Mouse (Mus musculus) G1E (cell line): ENCODE measurements at regions not wholly inside any gene's neighbourhood (a gene's known extent, or its start where the extent isn't known, plus 50 kb on each side); places are given as distances from the start of the nearest gene placed in this dataset.

Experiments used
- CTCF ChIP-seq: IDR thresholded peaks from 2 replicates; pipeline ENCODE4 v1.5.1; 2012; ENCODE audit warnings: low read depth, low read length, inconsistent platforms, mixed read lengths
- GATA1 ChIP-seq: IDR thresholded peaks from 2 replicates; pipeline ENCODE4 v1.6.1; 2012; ENCODE audit warnings: borderline replicate concordance, low read length, inconsistent platforms, mixed read lengths
- GATA2 ChIP-seq: IDR thresholded peaks from 2 replicates; pipeline ENCODE4 v1.6.1; 2012; ENCODE audit warnings: low read depth, low read length, inconsistent platforms, borderline replicate concordance
- TAL1 ChIP-seq: conservative IDR thresholded peaks from 2 replicates; pipeline ENCODE4 v1.6.1; 2012; ENCODE audit warnings: low read depth, low read length, inconsistent platforms, mixed read lengths

DNA sequence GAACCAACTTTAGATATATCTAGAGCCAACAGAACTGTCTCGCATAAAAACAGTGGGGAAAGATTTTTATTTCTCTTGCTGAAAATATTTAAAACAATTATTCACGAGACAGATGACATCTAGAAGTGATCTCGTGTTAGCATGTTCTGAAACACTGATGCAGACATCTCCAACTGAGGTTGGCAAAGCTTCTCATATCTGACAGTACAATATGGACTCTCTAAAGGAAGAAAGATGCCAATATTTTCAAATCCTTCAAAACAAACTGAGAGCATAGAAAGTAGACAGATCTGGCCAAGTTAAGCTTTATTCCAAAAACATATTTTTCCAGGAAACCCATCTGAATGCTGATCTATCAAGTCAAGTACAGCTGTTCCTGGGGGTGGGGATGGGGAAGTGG lies 221.5 kb upstream of the Erbb4 start:
- TF ChIP-seq GATA2 (no peak), CTCF (no peak), GATA1 (no peak), TAL1 (no peak)
